Mouse (Mus musculus) neutrophil, adult 5-6 weeks (primary cell): Measurements from ENCODE around the gene Btbd9. TPM values are rescaled to one million over a fixed set of nuclear protein-coding genes. Genes with fewer than 3 reads are reported as not detected.

Source experiments
- ATAC-seq: fragments of 151-379, 151-347 bp; 2 replicates; pipeline ENCODE4 v1.8.0; 2017; ENCODE audit warnings: mild to moderate bottlenecking, moderate TSS enrichment; ENCODE audit not compliant: insufficient number of reproducible peaks, poor library complexity, low FRiP score, severe bottlenecking; ENCODE audit errors: extremely low read depth
- total RNA-seq: library from RNA; stranded (forward); fragments of 200-1000 nt; gene quantifications from 2 replicates; pipeline ENCODE4 v1.2.3, GENCODE M21; 2017

Btbd9 gene
- total RNA-seq, 1 experiment from 2014 or later, result 37.0 TPM

DNA sequence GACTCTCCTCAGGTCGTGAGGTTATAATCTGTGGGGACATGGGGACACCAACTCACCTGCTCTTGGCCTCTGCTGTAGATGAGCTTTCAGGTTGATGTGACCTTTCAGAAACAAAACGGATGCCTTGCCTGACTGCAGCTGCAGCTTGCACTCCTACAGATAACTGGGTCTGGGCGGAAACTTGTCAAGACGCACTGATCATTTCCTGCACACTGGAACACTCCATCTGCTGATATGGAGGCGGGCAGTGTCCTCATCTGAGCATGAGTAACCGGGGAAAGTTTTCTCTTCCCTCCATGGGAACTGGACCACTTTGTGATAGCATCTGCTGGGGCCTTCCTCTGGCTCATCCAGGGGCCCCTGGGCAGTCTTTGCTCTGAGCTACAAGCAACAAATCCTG lies 361.9 kb downstream of the Btbd9 start:
- no peak for ATAC-seq

DNA sequence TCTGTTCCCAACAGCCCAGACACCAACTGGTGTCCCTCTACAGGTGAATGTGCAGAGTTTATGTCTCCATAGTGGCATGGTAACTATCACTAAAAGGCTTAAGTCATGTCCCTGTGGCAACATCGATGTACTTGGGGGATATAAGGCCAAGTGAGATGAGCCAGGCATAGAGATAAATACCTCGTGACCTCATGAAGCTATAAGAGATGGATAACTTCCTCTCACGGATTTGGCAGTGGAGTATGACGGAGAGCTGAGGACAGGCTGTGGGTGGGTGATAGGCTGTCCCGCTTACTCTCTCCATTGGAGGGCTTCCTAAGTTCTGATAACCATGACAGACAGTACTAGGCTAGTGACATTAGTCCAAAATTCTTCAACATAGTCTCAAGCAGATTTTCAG lies 362.9 kb downstream of the Btbd9 start:
- no peak for ATAC-seq

DNA sequence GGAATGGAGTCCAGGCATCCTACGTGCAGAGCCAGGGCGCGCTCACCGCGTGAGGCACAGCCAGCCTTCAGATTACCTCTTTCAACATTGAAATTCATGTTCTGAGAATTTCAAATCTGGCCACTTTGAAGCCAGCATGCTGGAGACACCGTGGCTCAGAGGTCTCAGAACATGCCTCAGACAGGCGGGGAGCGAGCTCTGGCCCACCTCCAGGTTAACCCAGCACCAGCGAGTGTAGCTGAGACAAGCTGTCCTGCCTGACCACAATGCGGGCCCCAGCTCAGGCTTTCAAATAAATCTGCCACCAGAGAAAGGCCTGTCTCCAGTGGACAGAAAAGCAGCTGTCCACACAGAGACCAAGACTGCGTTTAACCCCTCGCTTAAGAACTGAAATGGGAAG lies 363.6 kb downstream of the Btbd9 start:
- no peak for ATAC-seq

DNA sequence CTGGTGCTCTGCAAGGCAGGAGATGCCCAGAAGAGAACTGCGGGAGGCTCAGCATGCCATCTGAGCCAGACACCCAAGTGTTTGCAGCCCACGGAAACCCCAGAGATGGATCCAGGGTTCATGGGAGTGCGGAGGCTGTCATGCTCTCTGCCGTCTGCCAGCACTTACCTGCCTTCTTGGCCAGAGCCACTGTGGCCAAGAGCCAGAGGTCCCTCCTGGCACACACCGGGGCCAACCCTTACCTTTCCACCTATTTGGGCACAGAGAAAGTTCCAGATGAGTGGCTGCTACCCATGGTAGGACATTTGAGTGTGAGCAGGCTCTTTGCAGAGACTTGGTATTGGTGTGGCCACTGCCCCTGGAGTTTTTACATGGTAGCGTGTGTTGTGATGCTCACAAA lies 365.4 kb downstream of the Btbd9 start:
- ATAC-seq, result no peak

DNA sequence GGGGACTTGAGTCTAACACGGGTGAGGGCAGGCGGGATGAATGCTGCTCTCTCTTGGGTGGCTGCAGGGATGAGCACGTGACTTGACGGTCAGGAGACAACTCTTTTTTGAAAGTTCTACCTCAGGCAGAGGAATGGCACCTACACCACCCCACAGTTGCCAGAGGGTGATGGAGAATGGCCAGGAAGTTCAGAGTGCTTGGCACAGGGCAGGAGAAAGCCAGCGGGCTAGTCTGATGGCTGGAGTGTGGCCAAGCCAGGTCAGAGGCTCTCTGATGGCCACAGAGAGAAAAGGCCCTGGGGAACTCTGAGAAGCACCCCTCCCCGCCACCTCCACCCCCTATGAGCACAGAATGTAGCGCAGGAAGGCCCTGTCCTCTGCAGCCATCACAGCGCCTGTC lies 366.0 kb downstream of the Btbd9 start:
- ATAC-seq, result no peak

DNA sequence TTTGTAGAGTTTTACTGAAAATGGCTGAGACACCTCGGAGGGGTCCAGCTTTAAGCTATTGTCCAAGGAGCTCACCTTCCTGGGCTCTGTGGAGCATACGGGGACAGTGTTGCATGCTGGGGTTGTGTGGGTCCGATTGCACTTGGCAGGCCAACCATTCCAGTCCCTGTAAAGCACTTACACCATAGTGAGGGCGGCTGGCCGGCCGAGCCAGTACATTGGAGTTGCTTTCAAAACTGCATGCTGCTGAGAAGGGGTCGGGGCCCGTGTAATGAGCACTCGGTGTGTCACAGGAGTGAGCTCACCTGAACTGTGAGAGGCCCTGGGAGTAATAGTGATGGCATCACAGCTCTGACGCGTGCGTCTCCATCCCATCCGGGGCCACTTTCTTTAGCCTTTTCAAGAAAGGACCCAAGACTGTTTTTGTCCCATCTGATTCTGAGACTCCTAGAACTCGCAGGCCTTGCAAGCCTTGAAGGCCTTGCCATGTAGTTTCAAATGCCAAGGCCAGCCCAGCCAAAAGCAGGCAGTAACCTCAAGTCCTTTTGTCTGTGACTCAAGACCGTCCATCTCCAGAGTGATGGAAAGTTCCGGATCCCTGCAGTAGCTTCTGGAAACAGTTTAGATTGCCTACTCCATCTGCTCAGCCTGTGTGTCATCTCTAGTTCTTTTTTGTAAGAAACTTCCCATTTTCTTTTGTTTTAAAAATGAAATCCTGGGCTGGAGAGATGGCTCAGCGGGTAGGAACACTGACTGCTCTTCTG lies 371.0 kb downstream of the Btbd9 start:
- ATAC-seq, result no peak

DNA sequence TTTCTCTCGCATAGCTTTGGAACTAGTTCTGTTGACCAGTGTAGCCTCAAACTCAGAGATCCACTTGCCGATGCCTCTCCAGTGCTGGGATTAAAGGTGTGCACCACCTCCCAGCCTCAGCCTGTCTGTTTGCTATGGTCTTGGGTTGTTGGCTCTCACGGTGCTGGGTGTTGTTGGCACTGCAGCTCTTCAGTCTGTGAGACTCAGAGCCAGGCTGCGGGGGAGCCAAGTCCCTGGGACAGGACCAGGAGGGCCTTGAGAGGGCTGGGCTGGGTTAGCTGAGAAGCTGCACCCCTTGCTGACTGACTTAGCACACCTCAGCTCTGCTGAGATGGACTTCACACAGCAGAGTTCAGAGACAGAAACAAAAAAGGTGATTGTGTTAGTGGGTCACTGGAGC lies 376.0 kb downstream of the Btbd9 start:
- no peak for ATAC-seq

DNA sequence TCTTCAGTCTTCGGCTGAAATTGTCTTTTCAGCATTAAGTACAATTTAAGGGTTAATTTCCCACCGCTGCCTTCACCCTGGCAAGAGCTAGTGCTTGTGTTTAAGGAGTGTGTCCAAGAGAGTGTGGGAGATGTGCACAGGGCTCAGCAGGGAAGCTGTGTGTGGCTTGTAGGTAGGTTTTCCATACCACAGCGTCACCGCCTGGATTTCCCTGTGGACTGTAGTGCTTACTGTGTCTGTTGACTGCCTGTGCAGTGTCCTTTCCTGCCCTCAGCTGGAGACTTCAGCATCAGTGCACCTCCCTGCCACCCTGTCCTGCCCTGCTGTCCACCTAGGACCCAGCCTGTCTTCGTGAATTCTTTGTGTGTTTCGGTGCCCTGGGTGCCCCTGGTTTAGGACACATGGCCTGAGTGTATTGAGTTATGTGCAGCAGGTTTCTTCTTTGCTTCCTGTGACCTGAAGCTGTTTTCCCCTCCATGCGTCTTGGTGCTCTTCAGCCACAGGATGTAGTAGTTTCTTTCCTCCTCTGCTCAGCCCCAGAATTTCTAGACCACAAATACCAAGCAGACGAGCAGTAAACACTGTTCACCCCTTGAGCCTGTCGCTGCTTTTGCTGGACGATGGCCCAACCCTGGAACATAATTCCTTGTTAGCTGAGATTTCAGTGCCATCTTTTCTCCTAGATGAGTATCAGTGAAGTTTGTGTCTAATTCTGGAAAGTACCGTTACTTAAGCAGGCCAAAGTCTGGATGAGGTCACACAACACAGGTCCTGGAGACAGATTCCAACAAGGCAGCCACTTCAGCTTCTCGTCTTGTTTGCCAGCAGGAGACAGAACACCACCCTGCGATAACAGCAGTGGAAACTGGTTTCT lies 376.7 kb downstream of the Btbd9 start:
- no peak for ATAC-seq

DNA sequence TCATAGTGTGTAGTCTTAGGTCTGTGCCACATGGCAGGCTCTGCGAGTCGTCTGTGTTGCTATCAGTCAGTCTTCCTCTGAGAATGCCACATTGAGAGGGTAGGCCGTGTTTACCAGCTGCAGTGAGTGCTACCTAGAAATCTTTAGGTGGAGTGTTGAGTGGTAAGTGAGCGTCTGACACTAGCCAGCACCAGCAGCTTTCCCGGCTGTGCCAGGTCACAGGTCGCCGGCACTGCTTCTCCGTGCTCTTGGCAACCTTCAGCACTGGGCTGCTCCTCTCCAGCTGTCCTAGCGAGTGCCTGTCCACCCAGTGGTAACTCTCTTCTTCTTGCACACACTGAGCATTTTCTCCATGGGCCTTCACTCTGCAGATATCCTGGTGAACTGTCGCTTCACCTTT lies 377.9 kb downstream of the Btbd9 start:
- ATAC-seq, result no peak

DNA sequence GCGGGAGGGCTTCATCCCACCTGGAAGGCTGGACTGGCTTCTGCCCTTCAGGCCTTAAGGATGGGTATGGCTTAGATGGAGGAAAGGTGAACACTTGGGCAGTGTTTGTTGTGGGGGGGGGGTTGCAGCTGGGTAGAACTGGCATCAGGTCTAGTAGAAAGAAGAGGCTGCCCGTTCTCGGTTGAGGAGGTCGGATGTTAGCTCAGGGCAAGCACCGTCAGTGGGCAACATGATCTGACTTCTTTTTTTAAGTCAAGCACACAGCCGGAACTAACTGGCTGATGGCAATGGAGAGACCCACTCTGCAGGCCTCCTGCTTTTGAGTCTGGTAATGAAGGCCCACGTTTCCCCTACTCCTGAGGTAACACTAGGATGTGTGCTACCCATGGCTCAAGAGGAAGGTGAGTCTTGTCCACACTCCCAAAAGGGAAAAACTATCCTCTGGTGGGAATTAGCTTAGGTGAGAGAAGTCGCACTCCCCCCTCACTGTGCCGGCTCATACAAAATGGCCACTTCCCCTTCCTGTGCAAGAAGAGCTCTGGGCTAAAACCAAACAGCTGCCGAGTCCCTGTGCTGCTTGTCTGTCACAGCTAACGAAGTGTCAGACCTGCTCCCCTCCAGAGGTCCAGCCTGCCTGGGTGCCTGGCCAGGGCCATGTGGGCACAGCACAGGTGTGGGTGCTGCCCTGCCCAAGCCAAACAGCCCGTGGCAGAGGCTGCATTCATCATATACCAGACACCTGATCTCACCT lies 378.8 kb downstream of the Btbd9 start:
- peak; percentile 38; the same call in 1 of the 2 replicates for ATAC-seq

DNA sequence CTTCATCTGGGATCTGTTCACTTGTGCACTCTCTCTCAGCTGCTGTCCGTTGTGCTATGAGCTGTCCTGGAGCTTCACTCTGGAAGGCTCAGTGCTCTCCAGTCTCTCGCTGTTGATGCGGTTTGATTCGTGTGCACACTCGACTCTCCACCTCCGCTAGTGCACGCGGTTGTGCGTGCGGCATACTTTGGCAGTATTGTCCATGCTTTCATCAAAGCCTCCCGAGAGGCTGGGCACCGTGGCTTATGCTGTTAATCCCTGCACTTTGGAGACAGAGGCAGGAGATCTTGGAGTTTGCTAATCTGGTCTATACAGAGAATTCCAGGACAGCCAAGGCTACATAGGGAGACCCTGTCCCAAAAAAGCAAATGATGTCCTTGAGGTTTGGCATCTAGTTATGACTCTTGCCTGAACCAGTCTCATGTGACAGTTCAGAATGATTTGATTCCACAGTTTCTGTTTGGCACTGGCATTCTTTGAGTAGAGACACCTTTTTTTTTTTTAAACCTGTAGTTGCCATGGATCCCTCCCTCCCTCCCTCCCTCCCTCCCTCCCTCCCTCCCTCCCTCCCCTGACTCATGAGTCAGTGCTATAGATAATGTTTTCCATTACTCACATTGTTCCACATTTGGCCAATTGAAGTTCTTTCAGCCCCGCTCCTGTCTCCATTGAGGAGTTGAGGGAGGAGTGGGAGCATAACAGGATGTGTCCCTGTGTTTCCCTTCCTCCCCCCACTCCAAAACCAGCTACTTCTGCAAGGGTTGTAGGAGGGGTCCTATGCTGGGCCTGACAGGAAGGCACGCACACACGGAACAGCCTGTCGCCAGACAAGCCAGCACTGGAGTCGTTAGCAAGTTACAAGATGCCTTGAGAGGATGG lies 379.6 kb downstream of the Btbd9 start:
- ATAC-seq, result no peak

DNA sequence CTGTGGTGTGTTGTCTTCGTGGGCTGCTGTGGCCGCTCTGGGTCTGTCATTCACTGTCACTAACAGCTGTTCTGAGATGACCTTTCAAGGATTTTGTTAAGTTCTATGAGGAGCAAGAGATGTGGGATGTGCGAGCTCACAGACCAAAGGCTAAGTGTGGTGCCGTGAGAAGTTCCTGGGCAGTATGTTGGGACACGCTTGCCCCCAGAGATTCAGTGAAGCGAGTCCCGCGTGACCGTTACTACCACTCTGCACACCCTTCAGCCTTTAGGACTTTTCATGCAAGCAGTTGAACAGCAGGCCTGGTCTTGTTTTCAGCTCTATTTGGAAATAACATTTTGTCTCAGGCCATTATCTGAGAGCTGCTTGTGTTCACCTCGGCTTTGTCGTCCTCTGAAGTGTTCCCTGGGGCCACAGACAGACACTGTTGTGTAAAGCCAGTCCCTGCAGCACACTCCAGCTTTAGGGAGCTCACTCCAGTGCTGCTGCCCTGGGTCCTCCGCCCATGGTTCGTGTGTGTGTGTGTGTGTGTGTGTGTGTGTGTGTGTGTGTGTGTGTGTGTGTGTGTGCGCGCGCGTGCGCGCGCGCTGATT lies 380.6 kb downstream of the Btbd9 start:
- no peak for ATAC-seq

DNA sequence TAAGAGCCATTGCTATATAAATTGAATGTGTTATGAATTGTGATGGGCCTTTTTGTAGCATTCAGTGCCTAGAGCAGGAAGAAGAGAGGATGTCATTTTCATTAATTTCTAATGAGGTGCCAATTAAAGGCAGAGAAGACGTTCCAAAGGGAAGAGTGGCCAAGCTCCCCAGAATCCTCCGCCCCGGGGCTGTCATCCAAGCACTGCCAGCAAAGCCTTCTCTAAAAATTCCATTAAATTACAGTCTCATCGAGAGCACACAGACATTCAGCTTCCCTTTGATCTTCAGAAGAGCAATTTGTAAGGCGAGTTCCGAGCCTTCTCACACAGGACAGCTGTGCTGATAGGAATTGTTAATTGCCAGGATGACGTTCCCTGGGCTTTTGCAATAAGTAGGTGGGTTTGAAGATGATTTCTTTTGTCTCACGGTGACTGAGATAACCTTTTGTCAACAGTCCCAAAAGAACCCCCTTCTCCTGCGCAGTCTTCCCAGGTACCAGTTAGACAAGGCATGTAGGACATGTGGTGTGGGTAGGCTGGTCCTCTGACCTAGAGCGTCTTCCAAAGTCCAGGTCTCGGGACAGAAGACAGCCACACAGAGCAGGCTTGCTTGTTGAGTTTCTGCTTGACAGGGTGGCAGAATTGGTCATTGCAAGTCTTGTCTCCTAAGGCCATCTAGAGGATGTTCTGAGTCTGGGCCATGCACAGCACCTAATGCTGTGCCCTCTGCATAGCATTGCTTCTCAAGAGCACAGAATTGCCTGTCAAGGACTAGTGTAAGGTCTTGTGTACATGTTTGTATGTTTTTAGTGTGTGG lies 381.5 kb downstream of the Btbd9 start:
- ATAC-seq, result no peak

DNA sequence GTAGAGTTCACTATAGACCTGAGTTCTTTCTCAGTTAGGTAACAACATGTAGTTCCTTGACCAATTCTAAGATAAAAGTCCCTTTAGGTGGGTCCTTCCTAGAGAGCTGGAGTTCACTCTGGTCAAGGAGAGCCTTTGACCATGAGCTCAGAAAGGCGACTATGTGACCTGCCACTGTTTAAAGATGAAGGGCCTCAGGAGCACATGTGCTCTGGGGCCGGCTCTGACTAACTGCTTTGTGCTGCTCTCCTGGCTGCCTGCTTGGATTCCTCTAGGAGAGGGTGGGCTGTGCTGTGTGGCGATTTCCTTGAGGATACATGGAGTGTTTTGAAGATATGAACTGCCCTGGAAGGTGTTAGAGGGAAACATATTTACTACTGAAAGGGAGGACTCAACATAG lies 382.2 kb downstream of the Btbd9 start:
- ATAC-seq, result no peak

DNA sequence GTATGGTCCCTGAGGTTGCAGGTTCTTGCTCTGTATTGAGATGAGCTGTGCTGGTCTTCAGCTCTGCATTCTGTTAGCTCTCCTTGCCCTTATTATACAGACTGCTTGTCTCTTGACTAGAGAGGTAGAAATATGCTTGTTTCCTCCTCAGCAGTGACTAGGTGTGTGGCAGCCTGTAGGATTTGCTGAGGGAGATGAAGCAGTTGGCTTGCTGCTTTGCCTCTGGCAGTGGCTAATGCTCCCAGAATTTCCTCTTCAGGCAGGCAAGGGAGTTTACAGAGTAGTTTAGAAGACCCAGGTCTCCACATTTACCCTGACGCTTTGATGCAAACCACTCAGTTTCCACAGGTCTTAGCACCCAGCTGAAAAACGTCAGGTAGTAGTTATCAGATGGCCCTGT lies 382.7 kb downstream of the Btbd9 start:
- no peak for ATAC-seq

DNA sequence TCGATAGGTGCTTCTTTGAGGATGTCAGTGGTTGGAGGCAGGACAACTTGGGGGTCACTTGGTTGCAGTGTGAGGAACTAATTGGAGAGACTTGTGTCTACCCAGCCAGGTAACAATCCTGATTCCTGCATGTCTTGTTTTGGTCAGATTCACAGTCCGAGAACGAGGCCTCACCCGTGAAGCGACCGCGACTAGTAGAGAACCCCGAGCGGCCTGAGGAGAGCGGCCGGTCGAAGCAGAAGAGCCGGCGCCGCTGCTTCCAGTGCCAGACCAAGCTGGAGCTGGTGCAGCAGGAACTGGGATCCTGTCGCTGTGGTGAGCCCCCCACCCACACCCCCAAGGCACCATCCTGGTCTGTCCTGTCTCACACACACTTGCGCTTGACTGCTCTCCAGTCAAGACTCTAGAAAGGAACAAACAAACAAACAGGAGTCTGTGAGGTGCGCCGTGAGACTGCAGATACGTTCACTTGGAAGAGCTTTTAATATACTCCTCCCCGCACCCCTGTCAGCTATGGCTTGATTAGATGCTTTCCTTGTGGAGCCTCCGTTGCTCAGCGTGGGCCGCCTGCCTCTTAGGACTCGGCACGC lies 383.8 kb downstream of the Btbd9 start:
- no peak for ATAC-seq

DNA sequence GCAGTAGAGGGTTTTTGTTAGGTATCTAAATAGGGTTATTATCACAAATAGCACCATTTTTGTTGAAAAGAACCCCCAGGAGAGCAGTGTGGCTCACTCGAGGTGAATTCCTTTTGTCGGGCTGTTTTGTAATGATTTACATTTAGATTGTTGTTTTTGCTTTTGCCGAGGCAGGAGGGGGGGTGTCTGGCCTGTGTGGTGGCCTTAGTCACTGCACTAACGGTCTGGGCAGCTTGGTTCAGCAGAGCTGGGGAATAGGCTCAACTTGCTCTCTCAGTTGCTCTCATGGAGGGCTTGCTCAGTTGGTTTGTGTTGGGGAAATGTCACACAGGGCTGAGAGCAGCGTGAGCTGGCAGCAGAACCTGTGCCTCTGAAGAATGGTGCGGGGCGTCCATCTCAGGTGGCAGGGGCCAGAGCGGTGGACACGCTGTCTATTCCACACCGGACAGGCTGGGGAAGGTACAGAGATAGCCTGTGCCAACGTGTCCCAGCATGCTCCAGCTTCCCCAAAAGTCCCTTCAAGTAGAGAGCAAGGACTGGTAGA lies 385.1 kb downstream of the Btbd9 start:
- ATAC-seq, result no peak
